Mouse (Mus musculus) kidney, adult 2 months (tissue): ENCODE results near the gene Cptp.

ENCODE experiments used
- CTCF ChIP-seq: fragments of 200-500 bp; conservative IDR thresholded peaks from 2 replicates; pipeline ENCODE4 v1.5.1; 2011; ENCODE audit warnings: low read depth, mild to moderate bottlenecking, control low read depth, low read length, moderate library complexity, mixed read lengths; ENCODE audit not compliant: insufficient read depth, insufficient read length
- POLR2A ChIP-seq: fragments of 200-500 bp; IDR thresholded peaks from one replicate; pipeline ENCODE4 v1.6.1; 2011; ENCODE audit warnings: low read depth, low read length, control low read depth

DNA sequence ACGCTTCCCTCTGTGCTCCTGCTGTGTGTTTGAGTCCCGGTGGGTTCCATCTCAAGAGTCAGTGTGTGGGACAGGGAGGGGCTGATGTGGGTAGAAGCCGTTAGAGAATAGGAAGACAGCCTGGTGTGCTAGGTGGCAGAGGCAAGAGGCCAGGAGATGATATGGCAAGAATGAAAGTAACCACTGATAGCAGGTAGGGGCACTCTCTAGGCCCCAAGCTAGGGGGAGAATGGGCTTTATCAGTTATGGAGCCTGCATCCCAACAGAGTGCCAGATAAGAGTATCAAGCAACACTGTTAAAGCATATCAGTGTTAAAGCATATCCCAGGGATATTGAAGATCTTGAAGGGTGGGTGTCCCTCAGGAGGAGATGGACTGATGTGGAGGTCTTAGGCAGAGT is 12.4 kb downstream of the Cptp start:
- no peak for TF ChIP-seq CTCF
- no peak for TF ChIP-seq POLR2A
